Mouse (Mus musculus): ENCODE data around the gene Psme2.

The Psme2 gene

DNA sequence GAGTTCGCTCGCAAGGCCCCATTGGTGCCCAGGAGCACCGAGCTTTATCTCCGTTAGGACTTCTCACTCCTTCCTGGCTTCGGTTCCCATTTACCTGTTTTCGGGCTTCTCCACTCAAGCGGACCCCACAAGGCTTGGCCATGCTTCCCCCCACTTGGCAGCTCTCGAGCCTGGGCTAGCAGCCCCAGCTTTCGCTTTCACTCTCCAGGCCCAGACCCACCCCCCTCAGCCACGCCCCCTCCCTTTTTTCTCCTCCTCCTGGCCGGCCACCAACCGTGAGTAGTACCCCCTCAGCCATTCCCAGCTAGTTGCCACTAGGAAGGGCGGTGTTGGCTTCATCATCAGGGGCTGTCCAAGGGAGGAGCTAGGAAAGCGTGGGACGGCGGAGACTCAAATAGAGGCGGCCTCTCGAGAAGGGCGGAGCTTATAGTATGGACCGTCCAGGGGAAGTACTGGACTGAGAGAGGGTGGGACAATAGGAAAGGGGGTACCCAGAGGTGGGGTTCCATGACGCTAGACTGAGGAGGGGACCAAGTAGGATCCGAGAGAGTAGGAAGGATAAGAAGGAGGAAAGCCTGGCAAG is at the start of gene Psme2:
TSS of gene Psme2 (minus strand) at position 366 of the 583 bp plus-strand sequence.
- peak; percentile 96 for DNase-seq (ENCODE audit: low read depth, low spot score)

DNA sequence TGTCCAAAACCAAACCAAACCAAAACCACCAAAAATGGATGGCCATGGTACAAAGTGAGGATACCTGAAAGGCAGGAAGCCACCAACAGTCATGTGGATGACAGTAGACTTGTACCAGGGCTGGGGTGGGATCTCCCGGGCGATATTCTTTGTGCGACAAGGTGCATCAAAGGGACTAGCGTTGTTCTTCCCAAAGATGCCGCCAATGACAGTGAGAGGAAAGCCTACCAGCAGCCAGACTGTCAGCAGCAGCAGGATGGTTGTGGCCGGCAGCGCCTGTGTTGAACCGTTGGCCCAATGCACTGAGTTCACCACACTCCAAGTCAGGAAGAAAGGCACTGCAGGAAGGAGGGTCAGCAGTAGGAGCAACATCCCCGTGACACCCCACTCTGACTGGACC is 46.9 kb upstream of the Psme2 start, which contains the start of gene Gm49378:
TSS of gene Gm49378 (minus strand) at position 101 of the 400 bp plus-strand sequence.
- no peak for DNase-seq (ENCODE audit: low read depth, low spot score)

DNA sequence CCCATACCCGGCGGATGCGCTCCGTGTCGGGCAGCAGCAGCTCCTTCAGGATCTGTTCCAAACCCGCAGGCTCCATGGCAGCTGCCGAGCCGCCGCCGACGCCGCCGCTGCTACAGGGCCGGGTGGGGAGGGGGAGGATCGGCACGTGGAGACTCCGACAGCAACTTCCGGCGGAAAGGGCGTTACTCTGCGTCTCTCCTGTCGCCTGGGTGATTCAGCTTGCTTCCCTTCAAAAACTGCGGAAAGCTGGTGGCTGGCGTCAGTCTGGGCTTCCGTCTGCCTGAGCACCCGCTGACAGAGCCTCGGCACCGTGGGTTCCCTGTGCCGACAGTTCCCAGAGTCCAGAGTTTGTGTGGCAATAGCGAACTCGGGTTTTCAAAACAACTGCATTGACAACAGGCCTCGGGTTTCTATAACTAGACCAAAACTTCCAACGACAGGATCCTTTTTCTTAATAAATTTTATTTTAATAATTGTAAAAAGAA is 44.7 kb upstream of the Psme2 start, which contains the start of gene Ipo4:
TSS of gene Ipo4 (minus strand) at position 435 of the 485 bp plus-strand sequence.
- DNase-seq (ENCODE audit: low read depth, low spot score): peak; percentile 93

DNA sequence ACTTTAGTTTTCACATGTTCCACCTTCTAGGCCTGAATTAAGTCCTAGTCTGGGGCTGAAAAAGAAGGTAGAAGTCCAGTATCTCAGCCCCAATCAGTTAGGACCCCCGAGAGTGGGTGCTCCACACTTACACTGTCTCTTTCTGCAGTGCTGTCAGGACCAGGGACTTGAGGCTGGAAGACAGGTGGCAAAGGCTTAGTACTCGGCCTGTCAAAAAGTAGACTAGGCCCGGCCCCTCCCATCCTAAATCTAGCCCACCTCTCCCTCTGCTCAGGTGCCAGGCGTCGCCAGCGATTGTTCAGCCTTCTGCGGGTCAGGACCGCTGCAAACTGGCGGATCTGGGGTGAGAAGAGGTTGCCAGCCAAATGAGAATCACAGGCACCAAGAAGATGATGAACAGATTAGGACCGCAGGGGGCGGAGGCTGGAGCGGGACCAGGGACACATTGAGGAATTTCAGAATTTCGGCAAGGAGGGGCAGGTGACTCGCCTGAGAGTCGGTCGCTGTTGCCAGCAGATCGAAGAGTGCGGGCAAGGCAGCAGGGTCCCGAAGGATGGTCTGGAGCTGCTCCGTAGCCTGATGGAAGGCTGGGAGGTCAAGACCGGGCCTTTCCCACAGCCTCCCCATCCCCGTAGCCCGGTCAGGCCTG is 44.1 kb upstream of the Psme2 start:
- DNase-seq (ENCODE audit: low read depth, low spot score): peak; percentile 58

DNA sequence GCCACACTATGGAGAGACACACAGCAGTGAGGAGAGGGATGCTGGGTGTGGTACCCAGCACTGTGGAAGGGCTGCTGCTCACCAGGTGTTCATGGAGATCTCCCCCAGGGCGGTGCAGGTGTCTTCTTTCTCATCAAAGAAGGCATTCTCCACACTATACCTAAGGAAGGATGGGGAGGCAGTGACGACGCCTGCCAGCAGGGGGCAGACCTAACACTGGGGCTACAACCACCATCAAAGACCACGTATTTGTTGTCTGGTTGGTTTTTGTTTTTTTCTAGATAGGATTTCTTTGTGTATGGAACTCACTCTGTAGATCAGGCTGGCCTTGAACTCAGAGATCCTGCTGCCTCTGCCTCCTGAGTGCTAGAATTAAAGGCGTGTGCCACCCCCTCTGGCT is 38.4 kb upstream of the Psme2 start:
- peak; percentile 39 for DNase-seq (ENCODE audit: low read depth, low spot score)

DNA sequence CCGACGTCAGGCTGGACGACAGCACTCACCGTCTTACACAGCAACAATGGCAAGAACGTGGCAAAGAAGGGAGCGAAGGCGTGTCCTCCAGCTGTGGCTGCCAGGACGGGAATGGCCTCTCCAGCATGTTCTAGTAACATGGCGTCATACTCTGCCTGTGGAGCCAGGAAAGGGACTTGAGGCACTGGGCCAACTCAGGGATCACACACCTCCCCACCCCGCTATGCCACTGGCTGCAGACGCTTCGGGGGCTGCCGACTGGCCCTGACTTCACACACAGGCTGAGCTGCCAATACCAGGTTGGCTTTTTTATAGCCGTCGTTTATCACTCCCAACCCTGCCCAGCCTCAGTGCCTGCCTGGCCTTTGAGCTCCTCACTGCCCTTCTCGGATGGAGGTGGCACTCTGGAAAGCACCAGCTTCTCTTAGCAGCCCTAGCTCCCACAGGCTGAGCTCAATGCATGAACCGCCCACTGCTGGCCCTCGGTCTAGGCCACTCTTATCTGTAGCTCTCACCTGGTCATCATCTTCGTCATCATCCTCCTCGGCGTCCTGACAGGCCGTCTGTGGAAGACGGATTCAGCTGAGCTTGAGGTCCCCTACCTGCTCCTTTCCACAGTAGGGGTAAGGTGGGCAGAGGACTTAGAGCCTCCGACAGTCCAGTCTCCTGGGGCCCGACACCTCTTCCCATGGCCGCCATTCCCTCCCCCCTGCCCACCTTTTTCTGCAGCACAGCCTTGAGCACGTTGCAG is 37.3 kb upstream of the Psme2 start:
- DNase-seq (ENCODE audit: low read depth, low spot score): no peak

DNA sequence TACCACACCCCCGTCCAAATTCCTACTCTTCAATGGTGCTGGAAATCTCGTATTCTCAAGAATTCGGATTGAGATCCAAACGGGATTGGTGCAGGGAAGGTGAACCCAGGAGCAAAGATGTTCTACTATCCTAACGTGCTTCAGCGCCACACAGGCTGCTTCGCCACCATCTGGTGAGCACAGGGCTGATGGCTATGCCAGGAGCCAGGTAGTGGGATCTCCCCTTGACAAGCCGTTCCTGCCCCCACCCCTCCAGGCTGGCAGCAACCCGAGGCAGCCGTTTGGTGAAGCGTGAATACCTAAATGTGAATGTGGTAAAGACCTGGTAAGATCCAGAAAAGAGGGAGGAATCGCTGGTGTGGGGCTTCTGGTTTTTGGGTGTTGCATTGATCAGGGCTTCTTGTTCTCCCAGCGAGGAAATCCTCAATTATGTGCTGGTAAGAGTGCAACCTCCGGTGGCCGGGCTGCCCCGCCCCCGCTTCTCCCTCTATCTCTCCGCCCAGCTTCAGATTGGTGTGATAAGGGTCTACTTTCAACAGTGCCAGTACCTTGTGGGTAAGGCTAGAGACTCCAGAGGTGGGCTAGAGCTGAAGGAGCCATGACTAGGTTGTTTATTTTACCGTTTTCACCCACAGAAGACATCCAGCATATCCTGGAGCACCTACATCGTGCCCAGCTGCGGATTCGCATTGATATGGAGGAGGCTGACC is 27.7 kb upstream of the Psme2 start:
- no peak for DNase-seq (ENCODE audit: low read depth, low spot score)

DNA sequence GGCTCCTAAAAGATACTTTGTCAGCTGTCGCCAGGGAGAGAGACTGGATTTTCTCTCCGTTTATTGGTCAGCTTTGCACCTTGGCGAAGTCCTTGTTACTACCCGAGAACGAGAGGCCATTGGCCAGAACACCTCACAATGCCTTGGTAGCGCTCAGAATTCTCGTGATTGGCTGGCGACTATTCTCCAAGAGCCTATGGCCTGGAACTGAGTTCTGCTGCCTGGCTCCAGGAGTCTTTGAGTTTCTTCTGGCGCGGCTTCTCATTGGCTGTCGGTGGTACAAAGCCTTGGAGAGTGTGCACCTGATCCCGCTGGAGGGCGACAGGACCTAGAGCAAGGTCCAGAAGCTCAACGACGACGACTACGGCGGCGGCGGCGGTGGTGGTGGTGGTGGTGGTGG is 26.9 kb upstream of the Psme2 start, which contains the start of gene Rec8:
TSS of gene Rec8 (plus strand) at position 216 of the 400 bp plus-strand sequence.
- no peak for DNase-seq (ENCODE audit: low read depth, low spot score)

DNA sequence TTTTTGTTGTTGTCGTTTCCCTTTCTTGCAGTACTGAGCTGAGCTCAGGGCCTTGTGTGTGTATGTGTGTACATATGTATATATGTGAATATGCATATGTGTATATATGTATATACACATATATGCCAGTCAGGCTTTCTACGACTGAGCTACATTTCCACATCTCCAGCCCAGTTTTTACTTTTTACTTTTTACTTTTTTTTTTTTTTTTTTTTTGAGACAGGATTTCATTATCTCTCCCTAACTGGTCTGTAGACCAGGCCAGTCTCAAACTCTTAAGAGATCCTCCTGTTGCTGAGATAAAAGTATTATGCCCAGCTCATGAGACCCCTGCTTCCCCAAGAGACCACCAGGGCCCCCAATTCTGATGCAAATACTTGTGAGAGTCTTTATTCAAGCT is 25.9 kb upstream of the Psme2 start:
- no peak for DNase-seq (ENCODE audit: low read depth, low spot score)

DNA sequence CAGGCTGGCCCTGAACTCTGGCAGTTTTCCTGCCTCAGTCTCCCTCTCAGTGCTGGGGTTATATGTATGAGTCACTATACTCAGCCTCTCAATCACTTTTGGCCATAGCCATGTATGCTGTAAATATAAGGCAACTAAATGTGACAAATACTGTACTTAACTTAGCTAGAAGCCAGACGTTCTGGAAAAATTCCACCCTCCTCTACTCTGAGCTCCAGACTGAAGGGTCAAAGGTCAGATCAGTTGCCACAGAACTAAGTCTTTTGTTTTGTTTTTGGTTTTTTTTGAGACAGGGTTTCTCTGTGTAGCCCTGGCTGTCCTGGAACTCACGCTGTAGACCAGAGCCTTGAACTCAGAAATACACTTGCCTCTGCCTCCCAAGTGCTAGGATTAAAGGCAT is 25.0 kb upstream of the Psme2 start:
- peak; percentile 32 for DNase-seq (ENCODE audit: low read depth, low spot score)

DNA sequence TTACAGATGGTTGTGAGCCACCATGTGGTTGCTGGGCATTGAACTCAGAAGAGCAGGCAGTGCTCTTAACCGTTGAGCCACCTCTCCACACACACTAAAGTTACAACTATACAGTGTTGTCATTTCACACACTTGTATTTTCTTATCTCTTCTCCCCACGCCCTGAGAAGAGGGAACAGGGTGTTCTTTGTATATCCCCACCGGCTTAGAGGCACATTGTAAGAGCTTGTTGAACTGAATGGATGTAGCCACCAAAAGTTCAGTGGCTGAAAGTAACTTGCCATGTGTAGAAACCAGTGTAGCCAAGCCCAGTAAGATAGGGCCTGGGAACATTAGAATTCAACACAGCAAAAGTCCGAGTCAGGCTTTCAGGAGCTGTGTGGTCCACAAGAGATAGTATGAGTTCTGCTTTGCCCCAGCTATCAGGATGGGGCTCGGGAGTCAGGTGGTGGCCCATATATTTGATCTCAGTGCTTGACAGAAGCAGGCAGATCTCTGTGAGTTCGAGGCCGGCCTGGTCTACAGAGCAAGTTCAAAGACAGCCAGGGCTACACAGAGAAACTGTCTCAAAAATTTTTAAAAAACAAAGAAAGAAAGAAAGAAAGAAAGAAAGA is 23.8 kb upstream of the Psme2 start:
- no peak for DNase-seq (ENCODE audit: low read depth, low spot score)

DNA sequence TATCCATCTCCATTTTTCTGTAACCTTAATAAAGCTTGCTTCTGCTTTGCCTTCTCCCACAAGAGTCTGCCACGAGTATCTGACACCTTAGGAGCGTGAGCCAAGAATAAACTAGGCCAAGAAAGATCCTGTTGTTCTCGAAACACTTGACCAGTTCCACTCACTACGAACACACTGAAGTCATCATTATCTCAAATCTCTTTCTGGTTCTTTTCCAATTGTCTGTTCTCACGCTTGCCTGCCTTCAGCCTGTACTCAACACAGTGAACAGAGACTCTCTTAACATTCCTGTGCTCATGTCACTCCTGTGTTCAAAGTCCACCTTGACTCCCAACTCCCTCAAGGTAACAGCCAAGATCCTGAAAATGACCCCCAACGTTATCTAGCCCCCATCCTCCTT is 22.4 kb upstream of the Psme2 start:
- no peak for DNase-seq (ENCODE audit: low read depth, low spot score)

DNA sequence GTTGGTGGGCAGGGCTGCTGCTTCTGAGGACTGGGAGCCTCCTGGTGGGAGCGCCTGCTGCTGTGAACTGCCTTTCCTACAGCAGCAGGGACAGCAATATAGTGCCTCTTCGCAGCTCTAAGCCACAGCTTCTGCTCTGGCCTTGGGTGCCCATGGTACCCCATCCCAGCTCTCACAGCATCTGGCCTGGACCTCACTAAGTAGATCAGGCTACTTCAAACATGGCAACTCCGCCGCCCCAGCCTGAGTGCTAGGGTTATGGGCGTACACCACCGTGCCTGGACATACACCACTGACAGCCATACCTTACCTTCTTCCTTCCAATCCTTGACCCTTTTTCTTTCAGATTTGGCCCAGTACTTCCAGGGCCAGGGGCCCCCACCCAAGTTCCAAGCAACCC is 17.4 kb upstream of the Psme2 start:
- DNase-seq (ENCODE audit: low read depth, low spot score): no peak

DNA sequence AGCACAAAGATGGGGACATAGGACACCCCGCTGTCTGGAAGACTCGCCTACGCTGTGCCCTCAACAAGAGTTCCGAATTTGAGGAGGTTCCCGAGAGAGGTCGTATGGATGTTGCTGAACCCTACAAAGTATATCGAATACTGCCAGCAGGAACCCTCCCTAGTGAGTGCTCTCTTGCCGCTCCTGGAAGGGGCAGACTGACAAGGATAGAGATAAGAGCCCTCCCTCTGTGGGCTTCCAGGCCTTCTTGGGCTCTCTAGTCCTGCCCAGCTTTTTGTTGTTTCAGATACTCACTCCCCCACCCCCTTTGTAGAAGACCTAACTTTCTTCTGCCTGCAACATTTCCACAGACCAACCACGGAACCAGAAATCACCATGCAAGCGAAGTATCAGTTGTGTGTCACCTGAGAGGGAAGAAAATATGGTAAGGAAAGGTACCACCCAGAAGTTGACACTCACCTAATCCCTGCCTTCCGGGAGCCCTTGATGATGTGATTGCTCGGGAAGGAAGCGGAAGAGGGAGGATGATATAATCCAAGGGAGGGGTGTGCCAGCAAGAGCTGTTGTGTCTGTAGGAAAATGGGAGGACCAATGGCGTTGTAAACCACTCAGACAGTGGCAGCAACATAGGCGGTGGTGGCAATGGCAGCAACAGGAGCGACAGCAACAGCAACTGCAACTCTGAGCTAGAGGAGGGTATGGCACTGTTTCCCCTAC is 15.0 kb upstream of the Psme2 start:
- no peak for DNase-seq (ENCODE audit: low read depth, low spot score)

DNA sequence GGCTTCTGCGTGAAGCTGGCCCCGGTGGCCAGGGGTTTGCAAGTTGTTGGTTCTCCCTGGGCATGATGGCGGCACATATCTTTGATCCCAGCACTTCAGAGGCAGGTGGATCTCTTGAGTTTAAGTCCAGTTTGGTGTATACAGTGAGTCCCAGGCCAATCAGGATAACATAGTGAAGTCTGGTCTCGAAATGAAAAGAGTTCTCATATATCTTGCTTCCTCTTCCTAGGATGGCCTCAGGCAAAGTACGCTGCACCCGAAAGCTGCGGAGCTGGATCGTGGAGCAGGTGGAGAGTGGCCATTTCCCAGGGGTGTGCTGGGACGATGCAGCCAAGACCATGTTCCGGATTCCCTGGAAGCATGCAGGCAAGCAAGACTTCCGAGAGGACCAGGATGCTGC is 13.9 kb upstream of the Psme2 start:
- no peak for DNase-seq (ENCODE audit: low read depth, low spot score)

DNA sequence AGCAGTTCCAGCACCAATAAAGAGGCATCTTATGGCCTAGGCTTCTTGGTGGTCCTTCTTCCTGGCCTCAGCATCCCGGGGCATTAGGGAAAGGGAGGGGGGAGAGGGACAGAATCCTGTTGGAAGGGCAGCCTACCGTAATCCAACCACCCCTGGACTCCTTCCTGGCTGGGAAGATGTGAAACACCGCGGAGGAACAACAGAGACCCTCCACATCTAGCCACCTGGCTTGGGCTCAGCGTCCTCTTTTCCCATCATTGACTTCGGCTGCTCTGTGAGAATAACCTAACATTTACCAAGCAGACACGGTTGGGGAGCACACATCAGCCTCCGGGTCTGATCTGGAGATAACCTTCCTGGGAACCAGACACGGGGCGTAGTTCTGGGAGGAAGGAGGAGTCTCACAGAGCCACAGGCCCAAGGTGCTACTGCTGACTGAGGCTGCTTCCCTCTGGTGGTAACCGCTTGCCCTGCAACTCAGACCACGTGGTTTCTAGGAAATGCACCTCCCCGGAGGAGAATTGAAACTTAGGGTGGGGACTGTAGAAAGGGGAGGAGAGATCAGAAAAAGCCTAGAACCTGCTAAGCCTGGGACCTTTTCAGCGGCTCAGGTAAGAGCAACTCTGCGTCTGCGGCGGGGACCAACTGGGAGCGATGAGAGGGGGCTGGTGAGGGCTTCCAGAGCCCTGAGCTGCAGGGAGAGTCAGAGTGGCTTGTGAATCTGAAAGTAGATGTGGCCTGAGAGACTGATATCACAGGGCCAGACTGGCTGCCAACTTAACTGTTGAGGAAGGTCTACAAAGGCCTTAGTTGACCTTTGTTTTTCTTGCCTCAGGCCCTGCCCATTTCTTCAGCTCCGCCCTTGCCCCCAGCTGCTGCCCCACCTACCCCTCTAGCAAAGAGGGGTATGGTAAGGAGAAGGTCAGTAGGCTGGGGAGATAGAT is 13.0 kb upstream of the Psme2 start:
- DNase-seq (ENCODE audit: low read depth, low spot score): peak; percentile 92

DNA sequence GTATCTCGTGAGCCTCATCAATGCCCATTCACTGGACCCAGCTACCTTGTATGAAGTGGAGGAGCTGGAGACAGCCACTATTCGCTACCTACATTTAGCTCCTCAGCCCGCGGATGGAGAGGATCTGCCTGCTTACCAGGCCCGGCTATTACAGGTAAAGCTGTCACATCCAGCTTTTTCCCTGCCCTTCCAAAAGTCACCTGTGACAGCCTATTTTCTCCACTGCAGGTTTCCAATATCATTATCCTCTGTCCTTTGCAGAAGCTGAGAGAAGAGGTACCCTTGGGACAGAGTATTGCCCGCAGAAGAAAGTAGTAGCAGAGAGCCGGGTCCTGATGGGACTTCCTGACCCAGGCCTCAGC is 12.3 kb upstream of the Psme2 start, which contains the start of gene Irf9:
TSS of gene Irf9 (plus strand) at position 301 of the 362 bp plus-strand sequence.
- DNase-seq (ENCODE audit: low read depth, low spot score): no peak

DNA sequence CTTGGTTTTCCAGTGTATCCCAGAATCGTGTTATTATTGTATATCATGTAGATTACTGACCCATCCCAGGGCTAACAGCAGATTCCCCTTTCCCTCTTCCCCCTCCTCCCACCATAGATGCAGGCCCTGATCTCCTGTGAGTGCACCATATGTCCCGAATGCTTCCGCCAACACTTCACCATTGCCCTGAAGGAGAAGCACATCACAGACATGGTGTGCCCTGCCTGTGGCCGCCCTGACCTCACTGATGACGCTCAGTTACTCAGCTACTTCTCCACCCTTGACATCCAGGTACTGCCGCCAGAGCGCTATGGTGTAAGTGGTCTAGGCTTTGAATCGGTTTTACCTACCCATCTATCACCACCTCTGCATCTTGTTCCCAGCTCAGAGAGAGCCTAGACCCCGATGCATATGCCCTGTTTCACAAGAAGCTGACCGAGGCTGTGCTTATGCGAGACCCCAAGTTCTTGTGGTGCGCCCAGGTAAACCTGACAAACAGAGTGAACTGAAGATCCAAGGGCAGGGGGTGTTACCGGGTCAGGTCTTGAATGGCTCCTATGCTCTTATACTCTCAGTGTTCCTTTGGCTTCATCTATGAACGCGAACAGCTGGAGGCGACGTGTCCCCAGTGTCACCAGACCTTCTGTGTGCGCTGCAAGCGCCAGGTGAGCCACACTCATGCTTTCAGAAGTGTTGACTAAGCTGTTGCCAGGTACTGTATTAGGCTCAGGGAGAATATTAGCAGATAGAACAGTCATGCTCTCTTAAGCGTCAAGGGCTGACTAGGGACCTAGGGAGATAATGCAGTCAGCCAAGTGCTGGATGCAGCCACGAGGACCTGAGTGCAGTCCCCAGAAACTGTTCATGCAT is 7.8 kb upstream of the Psme2 start:
- DNase-seq (ENCODE audit: low read depth, low spot score): no peak
